Mouse (Mus musculus): Measurements from ENCODE around the gene Sertad4. TPM values are rescaled to one million over a fixed set of nuclear protein-coding genes. Genes with fewer than 3 reads are reported as not detected.

The Sertad4 gene
- polyA plus RNA-seq, 1 experiment from 2014 or later, result 5.7 TPM

DNA sequence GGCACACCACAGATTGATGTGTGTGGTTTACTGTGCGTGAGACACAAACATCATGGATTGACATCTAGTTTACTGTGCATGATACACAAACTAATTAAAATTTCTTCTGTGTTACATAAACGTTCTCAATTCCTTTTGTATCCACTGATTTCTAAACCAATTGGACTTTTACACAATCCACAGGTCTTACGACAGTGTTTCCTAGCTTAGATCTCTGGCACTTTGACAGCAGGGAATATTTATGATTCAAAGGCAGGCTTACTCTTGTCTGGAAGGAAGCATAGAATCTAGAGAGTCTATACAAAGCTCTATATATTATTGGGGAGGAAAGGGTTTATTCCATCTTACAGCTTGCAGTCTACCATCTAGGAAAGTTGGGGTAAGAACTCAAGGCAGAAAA is 8.9 kb upstream of the Sertad4 start:
- ATAC-seq (ENCODE audit: low FRiP score, low TSS enrichment) (no peak), DNase-seq (ENCODE audit: low spot score) (no peak)
- H3K9ac ChIP-seq (ENCODE audit: low read length), result no peak overlapping the region
- TF ChIP-seq EP300 (optimal IDR thresholded peaks at IDR 0.05) (no peak), CTCF (IDR thresholded peaks at IDR 0.05; ENCODE audit: low read depth) (no peak)
- H3K4me3 ChIP-seq (ENCODE audit: low read depth, low read length), result no peak overlapping the region
- WGBS, result 55% methylated on average over 3 of the region's 3 CpGs
- H3K27me3 ChIP-seq (ENCODE audit: control insufficient read depth, insufficient read depth, low read length), result no peaks in the 10 kb centered on the region
- H3K27ac ChIP-seq (replicated peaks), result no peak overlapping the region
- H3K4me2 ChIP-seq (replicated peaks; ENCODE audit: low read depth), result no peak overlapping the region
- no peaks in the 10 kb centered on the region for H3K4me1 ChIP-seq (replicated peaks; ENCODE audit: control insufficient read depth, insufficient read depth)
- no peaks in the 10 kb centered on the region for H3K36me3 ChIP-seq (ENCODE audit: control insufficient read depth, insufficient read depth, low read length)
- H3K9me3 ChIP-seq (ENCODE audit: control insufficient read depth, low read length), result no peaks in the 10 kb centered on the region

DNA sequence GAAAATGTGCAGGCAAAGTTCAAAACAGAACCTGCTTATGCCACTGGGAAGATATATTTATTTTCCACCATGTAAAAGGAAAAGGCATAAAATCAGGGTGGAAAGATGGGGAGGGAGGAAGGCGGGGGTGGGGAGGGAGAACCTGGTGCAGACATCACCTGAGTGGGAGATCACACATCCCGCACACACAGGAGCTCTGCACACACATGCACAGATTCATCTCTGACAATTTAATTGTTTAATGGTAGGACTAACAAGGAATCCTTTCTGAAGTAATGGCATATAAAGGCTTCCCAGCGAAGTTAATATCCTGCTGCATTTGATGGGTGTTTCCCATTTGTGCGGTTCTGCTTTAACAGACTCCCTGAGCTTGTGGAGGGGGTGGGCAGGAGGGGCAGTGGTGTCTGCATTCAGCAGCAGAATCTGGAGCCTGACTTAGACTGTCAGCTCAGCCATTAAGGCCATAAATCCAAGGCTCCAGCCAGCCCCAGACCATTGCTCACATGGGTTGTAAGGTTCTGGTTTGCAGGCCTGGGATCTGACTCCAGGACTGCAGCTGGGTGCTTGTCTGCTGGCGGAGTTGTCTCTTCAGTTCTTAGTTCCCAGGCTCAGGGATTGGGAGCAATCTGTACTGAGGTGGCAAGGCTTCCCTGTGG is 5.9 kb upstream of the Sertad4 start:
- ATAC-seq (ENCODE audit: low FRiP score, low TSS enrichment) (no peak), DNase-seq (ENCODE audit: low spot score) (no peak)
- TF ChIP-seq EP300 (optimal IDR thresholded peaks at IDR 0.05) (no peak), CTCF (IDR thresholded peaks at IDR 0.05; ENCODE audit: low read depth) (no peak)
- Histone ChIP-seq H3K9me3 (ENCODE audit: control insufficient read depth, low read length) (no peaks in the 10 kb centered on the region), H3K4me2 (replicated peaks; ENCODE audit: low read depth) (no peak overlapping the region), H3K9ac (ENCODE audit: low read length) (no peak overlapping the region), H3K36me3 (ENCODE audit: control insufficient read depth, insufficient read depth, low read length) (no peaks in the 10 kb centered on the region), H3K4me1 (replicated peaks; ENCODE audit: control insufficient read depth, insufficient read depth) (no peaks in the 10 kb centered on the region), H3K27me3 (ENCODE audit: control insufficient read depth, insufficient read depth, low read length) (no peaks in the 10 kb centered on the region), H3K4me3 (ENCODE audit: low read depth, low read length) (no peak overlapping the region), H3K27ac (replicated peaks) (no peak overlapping the region)
- WGBS, result 69% methylated on average over 5 of the region's 5 CpGs

- peak; percentile 91 for ATAC-seq (ENCODE audit: low FRiP score, low TSS enrichment)
- H3K27ac ChIP-seq (replicated peaks), result no peak overlapping the region
- no peaks in the 10 kb centered on the region for H3K9me3 ChIP-seq (ENCODE audit: control insufficient read depth, low read length)
- no peak overlapping the region for H3K4me2 ChIP-seq (replicated peaks; ENCODE audit: low read depth)
- no peaks in the 10 kb centered on the region for H3K27me3 ChIP-seq (ENCODE audit: control insufficient read depth, insufficient read depth, low read length)
- peak; percentile 49 for DNase-seq (ENCODE audit: low spot score)
- no peaks in the 10 kb centered on the region for H3K4me1 ChIP-seq (replicated peaks; ENCODE audit: control insufficient read depth, insufficient read depth)
- 47% methylated on average over 6 of the region's 6 CpGs for WGBS
- no peak overlapping the region for H3K9ac ChIP-seq (ENCODE audit: low read length)
- TF ChIP-seq EP300 (optimal IDR thresholded peaks at IDR 0.05), result no peak
- TF ChIP-seq CTCF (IDR thresholded peaks at IDR 0.05; ENCODE audit: low read depth), result no peak
- H3K36me3 ChIP-seq (ENCODE audit: control insufficient read depth, insufficient read depth, low read length), result no peaks in the 10 kb centered on the region
- no peak overlapping the region for H3K4me3 ChIP-seq (ENCODE audit: low read depth, low read length)
Measured at GRCm38 (mm10) chr1:192860273-192860672, 4.7 kb upstream of the Sertad4 start.

DNA sequence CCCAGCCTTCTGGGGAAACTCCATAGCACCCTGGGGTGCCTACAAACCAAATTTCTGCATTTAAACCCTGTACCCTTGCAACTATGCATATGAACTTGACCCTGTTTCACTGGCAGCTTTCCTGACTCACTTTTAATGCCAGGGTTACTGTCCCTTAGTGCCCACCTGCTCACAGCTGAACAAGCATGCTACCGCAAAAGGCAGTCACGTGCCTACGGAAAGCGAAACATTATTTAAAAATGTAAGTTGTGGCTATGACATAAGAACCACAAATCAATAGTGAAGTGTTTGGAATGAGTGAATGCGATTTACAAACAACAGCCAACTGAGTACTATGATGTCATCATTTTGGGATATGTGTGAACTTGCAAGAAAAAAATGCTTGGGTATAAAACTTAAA is 2.0 kb upstream of the Sertad4 start:
- no peaks in the 10 kb centered on the region; the same call in 1 of the 2 replicates for H3K4me1 ChIP-seq (replicated peaks; ENCODE audit: control insufficient read depth, insufficient read depth)
- no peak overlapping the region for H3K27ac ChIP-seq (replicated peaks)
- ATAC-seq (ENCODE audit: low FRiP score, low TSS enrichment), result no peak
- no peaks in the 10 kb centered on the region for H3K36me3 ChIP-seq (ENCODE audit: control insufficient read depth, insufficient read depth, low read length)
- no peak for DNase-seq (ENCODE audit: low spot score)
- no peak for TF ChIP-seq CTCF (IDR thresholded peaks at IDR 0.05; ENCODE audit: low read depth)
- H3K9ac ChIP-seq (ENCODE audit: low read length), result no peak overlapping the region
- H3K4me3 ChIP-seq (ENCODE audit: low read depth, low read length), result no peak overlapping the region
- H3K9me3 ChIP-seq (ENCODE audit: control insufficient read depth, low read length), result no peaks in the 10 kb centered on the region
- H3K4me2 ChIP-seq (replicated peaks; ENCODE audit: low read depth), result no peak overlapping the region
- H3K27me3 ChIP-seq (ENCODE audit: control insufficient read depth, insufficient read depth, low read length), result no peaks in the 10 kb centered on the region
- 67% methylated on average over 5 of the region's 5 CpGs for WGBS

- H3K27ac ChIP-seq (replicated peaks), result no peak overlapping the region
- WGBS, result 71% methylated on average over 6 of the region's 6 CpGs
- DNase-seq (ENCODE audit: low spot score) (no peak), ATAC-seq (ENCODE audit: low FRiP score, low TSS enrichment) (no peak)
- H3K4me2 ChIP-seq (replicated peaks; ENCODE audit: low read depth), result no peak overlapping the region
- no peaks in the 10 kb centered on the region for H3K36me3 ChIP-seq (ENCODE audit: control insufficient read depth, insufficient read depth, low read length)
- no peaks in the 10 kb centered on the region for H3K27me3 ChIP-seq (ENCODE audit: control insufficient read depth, insufficient read depth, low read length)
- TF ChIP-seq CTCF (IDR thresholded peaks at IDR 0.05; ENCODE audit: low read depth), result no peak
- TF ChIP-seq EP300 (optimal IDR thresholded peaks at IDR 0.05), result no peak
- no peak overlapping the region for H3K9ac ChIP-seq (ENCODE audit: low read length)
- no peaks in the 10 kb centered on the region for H3K9me3 ChIP-seq (ENCODE audit: control insufficient read depth, low read length)
- no peaks in the 10 kb centered on the region; the same call in 1 of the 2 replicates for H3K4me1 ChIP-seq (replicated peaks; ENCODE audit: control insufficient read depth, insufficient read depth)
- H3K4me3 ChIP-seq (ENCODE audit: low read depth, low read length), result no peak overlapping the region
Measured at GRCm38 (mm10) chr1:192856931-192857330, 1.4 kb upstream of the Sertad4 start.

DNA sequence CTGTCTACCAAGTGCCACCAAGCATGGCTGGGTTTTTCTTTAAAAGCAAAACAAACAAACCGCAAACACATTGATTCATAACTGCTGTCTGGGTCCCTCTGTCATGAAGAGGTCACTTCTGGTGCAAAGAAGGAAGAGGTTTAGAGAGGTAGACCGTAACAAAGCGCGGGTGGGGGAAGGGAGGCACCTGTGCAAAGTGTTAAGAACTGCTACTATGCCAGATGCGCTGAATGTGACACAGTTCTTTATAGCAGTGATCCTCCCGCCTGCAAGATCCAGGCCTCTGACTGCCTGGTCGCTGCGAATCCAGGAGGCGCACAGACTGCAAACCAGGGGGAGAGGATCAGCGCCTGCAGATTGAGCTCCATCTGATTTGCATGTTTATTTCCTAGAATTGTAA is 855 bp upstream of the Sertad4 start:
- H3K9ac ChIP-seq (ENCODE audit: low read length), result no peak overlapping the region
- H3K27me3 ChIP-seq (ENCODE audit: control insufficient read depth, insufficient read depth, low read length), result no peaks in the 10 kb centered on the region
- no peak overlapping the region for H3K4me3 ChIP-seq (ENCODE audit: low read depth, low read length)
- DNase-seq (ENCODE audit: low spot score), result peak; percentile 17
- H3K36me3 ChIP-seq (ENCODE audit: control insufficient read depth, insufficient read depth, low read length), result no peaks in the 10 kb centered on the region
- peaks cover 2% of the 10 kb centered on the region for H3K4me1 ChIP-seq (replicated peaks; ENCODE audit: control insufficient read depth, insufficient read depth)
- TF ChIP-seq EP300 (optimal IDR thresholded peaks at IDR 0.05) (no peak), CTCF (IDR thresholded peaks at IDR 0.05; ENCODE audit: low read depth) (no peak)
- WGBS, result 45% methylated on average over 10 of the region's 10 CpGs
- no peak for ATAC-seq (ENCODE audit: low FRiP score, low TSS enrichment)
- no peaks in the 10 kb centered on the region for H3K9me3 ChIP-seq (ENCODE audit: control insufficient read depth, low read length)
- H3K4me2 ChIP-seq (replicated peaks; ENCODE audit: low read depth), result no peak overlapping the region; the same call in 1 of the 2 replicates
- H3K27ac ChIP-seq (replicated peaks), result no peak overlapping the region
